Mouse (Mus musculus) limb, embryonic 13.5 days (tissue): ENCODE data around the gene Pcyox1. TPM values are rescaled to one million over a fixed set of nuclear protein-coding genes. Genes with fewer than 3 reads are reported as not detected.
"Not testable (repeated sequence)": the region's sequence is repeated elsewhere in the genome, so short reads cannot be mapped to it uniquely, and the experiment has no call there.

Experiments used
- ATAC-seq: fragments of 200-750 bp; cut with Nextera tagmentation; 2 replicates; pipeline ENCODE4 v1.8.0; 2017; ENCODE audit warnings: low read depth, moderate number of reproducible peaks, moderate TSS enrichment; ENCODE audit not compliant: low FRiP score
- H3K27ac ChIP-seq: fragments of 300-500 bp; sonication (generic); 2 replicates; pipeline ENCODE4 v1.5.1; 2015; ENCODE audit warnings: inconsistent platforms, mild to moderate bottlenecking, moderate library complexity
- H3K27me3 ChIP-seq: fragments of 300-500 bp; sonication (generic); 2 replicates; pipeline ENCODE4 v1.6.1; 2015; ENCODE audit warnings: mild to moderate bottlenecking, inconsistent platforms
- H3K36me3 ChIP-seq: fragments of 300-500 bp; sonication (generic); 2 replicates; pipeline ENCODE4 v1.6.1; 2015; ENCODE audit warnings: inconsistent platforms, mild to moderate bottlenecking, moderate library complexity
- H3K4me1 ChIP-seq: fragments of 300-500 bp; sonication (generic); 2 replicates; pipeline ENCODE4 v1.6.1; 2015; ENCODE audit warnings: inconsistent platforms
- H3K4me2 ChIP-seq: fragments of 300-500 bp; sonication (generic); replicated peaks from 2 replicates; pipeline ENCODE4 v1.6.1; 2015; ENCODE audit warnings: inconsistent platforms, mild to moderate bottlenecking, moderate library complexity
- H3K4me3 ChIP-seq: fragments of 300-500 bp; sonication (generic); 2 replicates; pipeline ENCODE4 v1.5.1; 2015; ENCODE audit warnings: moderate library complexity, mild to moderate bottlenecking, inconsistent platforms
- H3K9ac ChIP-seq: fragments of 300-500 bp; sonication (generic); 2 replicates; pipeline ENCODE4 v1.6.1; 2015; ENCODE audit warnings: mild to moderate bottlenecking, inconsistent platforms
- H3K9me3 ChIP-seq: fragments of 300-500 bp; sonication (generic); 2 replicates; pipeline ENCODE4 v1.6.1; 2016; ENCODE audit warnings: inconsistent platforms
- WGBS: fragments of 180-500 bp; shearing (Covaris S2); methylation state at CpG from one replicate; pipeline ENCODE4 v1.1.7; 2015; 5-methylcytosine and 5-hydroxymethylcytosine counted together
- polyA plus RNA-seq: library from polyadenylated mRNA; unstranded; fragments of >200 nt; fragmentation: Nextera tagmentation; extraction: Ambion mirVana; gene quantifications from 2 replicates; pipeline ENCODE4 v1.2.1, GENCODE M21; 2015

Pcyox1 gene
- polyA plus RNA-seq, 1 experiment from 2014 or later = 86.3 TPM

DNA sequence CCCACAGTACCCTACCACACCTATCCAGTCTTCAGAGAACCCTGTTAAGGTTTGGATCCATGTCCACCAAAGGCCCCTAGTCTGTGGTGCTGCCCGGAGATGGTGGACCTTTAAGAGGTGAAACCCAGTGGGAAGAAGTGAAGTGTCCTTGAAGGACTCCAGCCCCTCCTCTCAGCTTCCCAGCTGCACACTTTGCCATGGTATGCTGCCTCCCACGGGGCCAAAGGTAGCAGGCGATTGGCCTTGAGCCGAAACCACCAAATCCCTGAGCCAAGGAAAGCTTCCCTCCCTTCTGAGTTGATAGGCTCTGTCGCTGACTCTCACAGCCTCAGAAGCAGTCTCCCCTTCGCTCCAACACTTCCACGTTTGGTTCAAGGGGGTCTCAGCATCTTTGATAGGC lies 36.3 kb downstream of the Pcyox1 start:
- Histone ChIP-seq H3K27me3 (no peaks in the 10 kb centered on the region), H3K4me3 (no peak overlapping the region), H3K4me2 (no peak overlapping the region), H3K4me1 (no peaks in the 10 kb centered on the region), H3K36me3 (no peaks in the 10 kb centered on the region), H3K9me3 (no peaks in the 10 kb centered on the region), H3K9ac (no peak overlapping the region), H3K27ac (no peak overlapping the region)
- no peak for ATAC-seq
- WGBS = 69% methylated on average over 7 of the region's 7 CpGs

DNA sequence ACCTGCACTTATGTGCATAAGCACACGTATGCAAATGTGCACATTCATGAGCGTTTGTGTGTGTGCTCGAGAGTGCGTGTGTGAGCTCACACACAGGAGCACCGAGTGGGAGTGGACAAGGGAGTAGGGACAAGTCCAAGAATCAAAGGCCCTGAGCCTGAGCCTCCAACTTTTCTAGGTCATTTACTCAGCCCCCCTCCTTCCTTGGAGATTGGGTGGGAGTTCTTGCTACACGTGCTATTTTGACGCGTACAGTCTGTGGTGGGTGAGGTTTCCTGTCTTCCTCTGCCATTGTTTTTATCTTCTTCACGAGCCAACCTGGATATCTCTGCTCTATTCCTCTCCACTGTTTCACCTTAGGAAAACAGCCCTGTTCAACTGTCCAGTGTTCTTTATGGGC lies 40.0 kb downstream of the Pcyox1 start:
- ATAC-seq = no peak
- Histone ChIP-seq H3K27ac (no peak overlapping the region), H3K4me3 (no peak overlapping the region), H3K36me3 (no peaks in the 10 kb centered on the region), H3K9ac (no peak overlapping the region), H3K9me3 (no peaks in the 10 kb centered on the region), H3K4me1 (no peaks in the 10 kb centered on the region), H3K27me3 (no peaks in the 10 kb centered on the region), H3K4me2 (no peak overlapping the region)
- 81% methylated on average over 9 of the region's 9 CpGs for WGBS

DNA sequence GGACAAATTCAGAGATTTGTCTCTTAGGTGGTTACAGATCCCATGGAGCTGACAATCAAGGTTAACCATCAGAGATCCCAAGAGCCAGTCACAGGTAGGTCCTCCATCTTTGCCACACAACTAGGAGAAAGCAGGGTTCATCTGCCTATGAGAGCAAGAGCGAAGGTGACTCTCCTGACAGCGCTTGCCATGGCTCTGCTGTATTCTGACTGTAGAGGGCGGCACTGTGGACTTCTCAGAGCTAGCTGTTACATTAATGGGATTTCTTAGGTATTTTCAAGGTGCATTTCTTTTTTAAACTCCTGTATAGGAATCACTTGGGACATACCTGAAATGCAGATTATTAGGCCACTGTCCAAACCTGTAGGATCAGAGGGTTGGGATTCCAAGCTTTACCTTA lies 42.0 kb downstream of the Pcyox1 start:
- WGBS = 51% methylated on average over 3 of the region's 3 CpGs
- no peak overlapping the region for H3K4me2 ChIP-seq
- H3K27me3 ChIP-seq = no peaks in the 10 kb centered on the region
- no peak for ATAC-seq
- no peak overlapping the region for H3K27ac ChIP-seq
- H3K9ac ChIP-seq = no peak overlapping the region
- no peak overlapping the region for H3K4me3 ChIP-seq
- H3K4me1 ChIP-seq = no peaks in the 10 kb centered on the region
- no peaks in the 10 kb centered on the region for H3K9me3 ChIP-seq
- H3K36me3 ChIP-seq = no peaks in the 10 kb centered on the region

DNA sequence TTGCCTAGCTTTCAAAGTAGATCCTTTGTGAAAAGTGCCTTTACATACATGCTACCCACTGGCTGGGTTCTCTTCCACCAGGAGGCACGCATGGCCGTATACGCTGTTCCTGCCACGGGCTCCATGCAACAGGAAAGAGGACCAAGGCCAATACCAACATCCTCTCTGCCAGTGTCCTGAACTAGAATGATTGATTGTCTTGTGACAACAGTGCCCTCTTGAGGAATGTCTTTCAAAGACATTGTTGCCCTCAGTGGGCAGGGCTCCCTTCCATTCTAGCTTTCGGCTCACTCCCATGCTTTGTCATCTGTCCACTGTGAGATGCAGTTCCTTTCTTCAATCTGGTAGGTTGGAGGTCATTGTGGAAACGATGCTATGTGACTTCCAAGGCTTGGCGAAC lies 47.7 kb downstream of the Pcyox1 start:
- H3K4me3 ChIP-seq = no peak overlapping the region
- no peak overlapping the region for H3K27ac ChIP-seq
- H3K4me2 ChIP-seq = no peak overlapping the region
- no peaks in the 10 kb centered on the region for H3K36me3 ChIP-seq
- H3K9me3 ChIP-seq = no peaks in the 10 kb centered on the region
- ATAC-seq = no peak
- H3K4me1 ChIP-seq = 0 out of 2 replicates have a peak, but pooled peaks cover 1% of the 10 kb centered on the region
- no peaks in the 10 kb centered on the region for H3K27me3 ChIP-seq
- no peak overlapping the region for H3K9ac ChIP-seq
- WGBS = 64% methylated on average over 7 of the region's 7 CpGs

DNA sequence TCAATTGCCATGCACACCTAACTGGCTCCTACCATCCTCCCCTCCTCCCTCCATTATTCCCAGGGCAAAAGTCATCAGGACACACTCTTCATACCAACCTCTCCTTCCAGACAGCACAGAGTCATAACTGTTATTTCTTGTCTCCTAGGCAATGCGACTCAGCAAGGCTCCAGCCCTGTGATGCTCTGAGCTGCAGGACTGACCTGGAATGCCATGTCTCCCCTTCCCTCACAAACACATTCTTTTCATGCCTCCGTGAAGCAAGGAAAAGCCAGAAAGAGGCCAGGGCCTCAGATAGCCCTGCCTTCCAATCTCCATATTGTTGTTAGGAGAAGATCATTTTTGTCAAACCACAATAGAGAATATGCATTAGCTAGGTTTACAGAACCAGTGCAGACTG lies 50.9 kb downstream of the Pcyox1 start:
- H3K27me3 ChIP-seq = no peaks in the 10 kb centered on the region
- no peak overlapping the region for H3K4me2 ChIP-seq
- H3K27ac ChIP-seq = no peak overlapping the region
- H3K4me3 ChIP-seq = no peak overlapping the region
- no peak for ATAC-seq
- H3K9me3 ChIP-seq = no peaks in the 10 kb centered on the region
- 52% methylated on average over 2 of the region's 2 CpGs for WGBS
- no peaks in the 10 kb centered on the region for H3K36me3 ChIP-seq
- no peak overlapping the region for H3K9ac ChIP-seq
- H3K4me1 ChIP-seq = 0 out of 2 replicates have a peak, but pooled peaks cover 8% of the 10 kb centered on the region

DNA sequence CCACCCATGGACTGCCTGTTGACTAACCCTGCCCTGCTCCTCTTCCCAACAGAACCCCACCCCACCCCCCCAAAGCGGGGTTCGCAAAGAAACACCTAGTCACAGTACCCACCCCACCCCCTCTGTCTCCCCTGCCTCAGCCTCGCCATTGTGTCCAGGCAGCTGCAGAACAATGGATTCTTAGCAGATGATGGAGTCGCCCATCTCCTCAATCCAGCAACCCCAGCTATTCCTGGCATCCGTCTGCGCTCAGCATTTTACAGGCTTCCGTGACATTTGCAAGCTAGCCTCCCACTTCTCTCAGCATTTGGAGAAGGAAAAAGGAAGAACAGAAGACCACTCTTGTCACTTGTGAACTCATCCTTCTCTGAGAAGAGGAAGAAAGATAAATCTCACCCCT lies 53.3 kb downstream of the Pcyox1 start:
- Histone ChIP-seq H3K9ac (no peak overlapping the region), H3K4me3 (no peak overlapping the region), H3K4me2 (peak overlapping the region; percentile 14; the same call in 1 of the 2 replicates), H3K27ac (no peak overlapping the region), H3K27me3 (no peaks in the 10 kb centered on the region), H3K36me3 (no peaks in the 10 kb centered on the region), H3K4me1 (0 out of 2 replicates have a peak, but pooled peaks cover 8% of the 10 kb centered on the region), H3K9me3 (no peaks in the 10 kb centered on the region)
- ATAC-seq = no peak
- 39% methylated on average over 7 of the region's 7 CpGs for WGBS

DNA sequence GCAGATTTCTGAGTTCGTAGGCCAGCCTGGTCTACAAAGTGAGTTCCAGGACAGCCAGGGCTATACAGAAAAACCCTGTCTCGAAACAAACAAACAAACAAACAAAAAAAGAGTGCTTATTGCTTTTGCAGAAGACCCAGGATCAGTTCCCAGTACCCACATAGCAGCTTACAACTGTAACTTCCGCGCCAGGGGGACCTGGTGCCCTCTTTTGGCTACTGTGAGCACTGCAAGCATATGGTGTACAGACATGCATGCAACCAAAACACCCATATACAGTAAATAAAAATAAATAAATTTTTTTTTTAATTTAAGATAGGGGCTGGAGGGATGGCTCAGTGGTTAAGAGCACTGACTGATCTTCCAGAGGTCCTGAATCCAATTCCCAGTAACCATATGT lies 60.6 kb downstream of the Pcyox1 start:
- H3K9me3 ChIP-seq, H3K36me3 ChIP-seq, ATAC-seq, H3K4me2 ChIP-seq, H3K27me3 ChIP-seq, H3K4me3 ChIP-seq, H3K27ac ChIP-seq, H3K4me1 ChIP-seq, H3K9ac ChIP-seq: not testable (repeated sequence)
- 85% methylated on average over 4 of the region's 4 CpGs for WGBS

Other genes with a start within 250 kb of the Pcyox1 start
- 2.5 and 2.7 TPM in 2 replicates for gene Tgfa, start 201.9 kb downstream of the Pcyox1 start, polyA plus RNA-seq
- gene Fam136a, start 31.5 kb downstream of the Pcyox1 start, polyA plus RNA-seq = 133 and 136 TPM in 2 replicates
- 660 and 699 TPM in 2 replicates for gene Snrpg, start 25.9 kb downstream of the Pcyox1 start, polyA plus RNA-seq
- 286 and 293 TPM in 2 replicates for gene Tia1, start 7.1 kb upstream of the Pcyox1 start, polyA plus RNA-seq
- 1.3 TPM in 1 of 2 replicates, not detected in the other for gene Gm44790, start 29.5 kb upstream of the Pcyox1 start, polyA plus RNA-seq
- 25.2 and 25.4 TPM in 2 replicates for gene C87436, start 41.2 kb upstream of the Pcyox1 start, polyA plus RNA-seq
- 454 and 479 TPM in 2 replicates for gene Pcbp1, start 129.2 kb upstream of the Pcyox1 start, polyA plus RNA-seq
- 3.8 and 4.6 TPM in 2 replicates for gene Asprv1, start 231.0 kb upstream of the Pcyox1 start, polyA plus RNA-seq